Mouse (Mus musculus) ES-E14 (cell line): ENCODE measurements around the gene Mtss1l.

Experiments used
- HCFC1 ChIP-seq: IDR thresholded peaks from 2 replicates; pipeline ENCODE4 v1.6.1; 2012; ENCODE audit warnings: low read length, inconsistent platforms, borderline replicate concordance; ENCODE audit not compliant: insufficient read depth
- MAFK ChIP-seq: IDR thresholded peaks from 2 replicates; pipeline ENCODE4 v1.6.1; 2014; ENCODE audit warnings: mild to moderate bottlenecking, low read depth, low read length, inconsistent platforms; ENCODE audit not compliant: insufficient read depth
- ZC3H11A ChIP-seq: IDR thresholded peaks from 2 replicates; pipeline ENCODE4 v1.6.1; 2012; ENCODE audit warnings: low read depth, mild to moderate bottlenecking, inconsistent platforms, low read length, borderline replicate concordance

GRCm38 (mm10) chr8:110677174-110677660 is 44.1 kb upstream of the Mtss1l start:
- TF ChIP-seq HCFC1 (no peak), MAFK (no peak), ZC3H11A (no peak)
